Mouse (Mus musculus): ENCODE results near the gene Pcbp4.

GRCm38 (mm10) chr9:106416826-106417225, 36.3 kb upstream of the Pcbp4 start:
- no peak for TF ChIP-seq CTCF (IDR thresholded peaks at IDR 0.05; ENCODE audit: control insufficient read depth, insufficient read depth, low read length)
- TF ChIP-seq POLR2A (IDR thresholded peaks at IDR 0.05; ENCODE audit: borderline replicate concordance, control insufficient read depth, low read depth, low read length): no peak
